Mouse (Mus musculus) stomach, embryonic 16.5 days (tissue): ENCODE data around the gene Camk2b. TPM values are rescaled to one million over a fixed set of nuclear protein-coding genes. Genes with fewer than 3 reads are reported as not detected.

ENCODE experiments used
- ATAC-seq: fragments of 200-750 bp; cut with Nextera tagmentation; 2 replicates; pipeline ENCODE4 v1.8.0; 2017; ENCODE audit warnings: moderate number of reproducible peaks, moderate TSS enrichment; ENCODE audit not compliant: insufficient read depth, low FRiP score
- H3K27ac ChIP-seq: fragments of 300-500 bp; sonication (generic); 2 replicates; pipeline ENCODE4 v1.5.1; 2014; ENCODE audit warnings: low read length
- H3K27me3 ChIP-seq: fragments of 300-500 bp; sonication (generic); 2 replicates; pipeline ENCODE4 v1.6.1; 2014; ENCODE audit warnings: low read length, control low read depth, mixed read lengths; ENCODE audit not compliant: control insufficient read depth, insufficient read depth
- H3K36me3 ChIP-seq: fragments of 300-500 bp; sonication (generic); 2 replicates; pipeline ENCODE4 v1.6.1; 2014; ENCODE audit warnings: low read length; ENCODE audit not compliant: control insufficient read depth, insufficient read depth
- H3K4me1 ChIP-seq: fragments of 300-500 bp; sonication (generic); 2 replicates; pipeline ENCODE4 v1.6.1; 2014; ENCODE audit warnings: low read length, control low read depth, mixed read lengths; ENCODE audit not compliant: control insufficient read depth, insufficient read depth
- H3K4me2 ChIP-seq: fragments of 300-500 bp; sonication (generic); 2 replicates; pipeline ENCODE4 v1.6.1; 2014; ENCODE audit warnings: low read depth, low read length, mixed read lengths
- H3K4me3 ChIP-seq: fragments of 300-500 bp; sonication (generic); replicated peaks from 2 replicates; pipeline ENCODE4 v1.5.1; 2014; ENCODE audit warnings: mild to moderate bottlenecking, low read length
- H3K9ac ChIP-seq: fragments of 300-500 bp; sonication (generic); 2 replicates; pipeline ENCODE4 v1.6.1; 2014; ENCODE audit warnings: low read length
- H3K9me3 ChIP-seq: fragments of 300-500 bp; sonication (generic); replicated peaks from 2 replicates; pipeline ENCODE4 v1.6.1; 2016; ENCODE audit warnings: low read length, control low read depth; ENCODE audit not compliant: control insufficient read depth
- WGBS: fragments of 180-500 bp; shearing (Covaris S2); extraction: QIAGEN DNeasy Blood & Tissue Kit; methylation state at CpG from one replicate; pipeline ENCODE4 v1.1.7; 2014; 5-methylcytosine and 5-hydroxymethylcytosine counted together
- polyA plus RNA-seq: library from polyadenylated mRNA; unstranded; fragments of >200 nt; fragmentation: Nextera tagmentation; extraction: Ambion mirVana; gene quantifications from 2 replicates; pipeline ENCODE4 v1.2.1, GENCODE M21; 2015

Camk2b gene
- polyA plus RNA-seq, 1 experiment from 2014 or later: 6.0 TPM

DNA sequence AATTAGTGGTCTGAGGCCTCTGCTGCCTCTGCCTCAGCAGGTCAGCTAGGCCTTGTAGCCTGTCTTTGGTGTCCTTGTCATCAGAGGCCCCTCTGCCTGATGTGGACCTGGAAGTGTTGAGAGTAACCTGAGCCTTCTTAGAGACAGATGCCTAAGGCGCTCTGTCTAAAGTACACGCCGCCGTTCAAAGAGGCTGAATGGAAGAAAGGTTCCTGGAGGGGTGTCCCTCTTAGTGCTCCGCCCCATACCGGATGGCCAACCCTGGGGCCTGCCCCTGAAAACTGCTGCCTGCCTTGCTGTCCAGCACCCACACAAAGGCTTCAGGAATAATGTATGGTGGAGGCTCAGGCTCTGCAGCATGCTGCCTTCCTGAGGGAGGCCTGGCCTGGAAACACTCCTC lies 97.9 kb downstream of the Camk2b start:
- Histone ChIP-seq H3K36me3 (peaks cover 16% of the 10 kb centered on the region), H3K4me1 (peaks cover 5% of the 10 kb centered on the region), H3K4me3 (no peak overlapping the region), H3K27ac (no peak overlapping the region), H3K27me3 (no peaks in the 10 kb centered on the region), H3K9ac (no peak overlapping the region), H3K9me3 (no peaks in the 10 kb centered on the region), H3K4me2 (no peak overlapping the region)
- ATAC-seq: no peak
- WGBS: 67% methylated on average over 6 of the region's 6 CpGs

DNA sequence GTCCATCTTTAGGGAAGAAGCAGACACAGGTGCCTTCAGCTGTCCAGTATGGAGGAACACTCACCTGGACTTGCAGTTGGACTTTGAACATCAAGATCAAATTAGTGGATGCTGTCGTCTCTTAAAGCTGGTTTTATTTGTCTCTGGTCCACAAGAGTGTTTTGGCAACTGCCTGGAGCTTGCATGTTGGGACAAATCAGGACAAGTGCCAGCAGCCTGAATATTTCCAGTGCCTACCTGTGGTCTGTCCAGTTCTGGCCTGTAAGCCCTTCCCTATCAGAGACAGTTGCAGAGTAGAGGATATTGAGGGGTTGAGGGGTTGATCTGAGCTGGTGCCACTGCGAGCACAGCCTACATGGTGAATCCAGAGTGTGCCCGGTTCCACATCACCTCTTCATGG lies 99.4 kb downstream of the Camk2b start:
- Histone ChIP-seq H3K9ac (no peak overlapping the region), H3K4me1 (no peaks in the 10 kb centered on the region), H3K36me3 (peaks cover 25% of the 10 kb centered on the region), H3K4me3 (no peak overlapping the region), H3K27ac (no peak overlapping the region), H3K4me2 (no peak overlapping the region), H3K27me3 (no peaks in the 10 kb centered on the region), H3K9me3 (no peaks in the 10 kb centered on the region)
- ATAC-seq: no peak
- 80% methylated on average over 3 of the region's 3 CpGs for WGBS

GRCm38 (mm10) chr11:5965865-5966264 lies 100.3 kb downstream of the Camk2b start:
- H3K36me3 ChIP-seq: peaks cover 25% of the 10 kb centered on the region
- H3K4me1 ChIP-seq: no peaks in the 10 kb centered on the region
- H3K9ac ChIP-seq: no peak overlapping the region
- WGBS: 86% methylated on average over 11 of the region's 11 CpGs
- ATAC-seq: no peak
- H3K4me3 ChIP-seq: no peak overlapping the region
- no peaks in the 10 kb centered on the region for H3K27me3 ChIP-seq
- H3K27ac ChIP-seq: no peak overlapping the region
- H3K4me2 ChIP-seq: no peak overlapping the region
- no peaks in the 10 kb centered on the region for H3K9me3 ChIP-seq

DNA sequence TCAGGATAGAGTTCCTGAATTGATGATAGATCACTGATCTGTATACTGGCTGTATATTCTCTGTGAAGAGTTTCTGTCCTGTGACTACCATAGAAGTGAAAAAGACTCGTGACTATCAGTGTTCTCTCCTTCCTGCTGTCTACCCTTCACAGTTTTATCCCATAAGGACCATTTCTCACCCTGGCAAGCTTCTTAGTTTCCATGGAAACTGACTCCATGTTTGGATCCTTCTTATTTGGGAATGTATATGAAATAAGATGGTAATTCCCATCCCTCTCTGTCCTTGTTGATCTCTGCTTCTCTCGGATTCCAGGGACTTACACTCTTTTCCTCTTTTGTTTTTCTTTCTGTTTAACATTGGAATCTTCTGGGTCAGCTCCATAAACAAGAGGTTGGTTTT lies 106.1 kb downstream of the Camk2b start:
- Histone ChIP-seq H3K9me3 (no peaks in the 10 kb centered on the region), H3K4me2 (no peak overlapping the region), H3K4me1 (peaks cover 10% of the 10 kb centered on the region), H3K9ac (no peak overlapping the region), H3K4me3 (no peak overlapping the region), H3K27me3 (no peaks in the 10 kb centered on the region), H3K27ac (no peak overlapping the region), H3K36me3 (peaks cover 25% of the 10 kb centered on the region)
- ATAC-seq: no peak
- 75% methylated on average over 2 of the region's 2 CpGs for WGBS

- under 1% methylated on average over 71 of the region's 71 CpGs for WGBS
- H3K9me3 ChIP-seq: no peaks in the 10 kb centered on the region
- ATAC-seq: peak; percentile 96
Observed at GRCm38 (mm10) chr11:5955546-5956276, 110.5 kb downstream of the Camk2b start, which contains the start of gene Ykt6. Gene Ykt6, plus strand, starts transcription at chr11:5955693.

GRCm38 (mm10) chr11:5954965-5955504 lies 111.1 kb downstream of the Camk2b start:
- Histone ChIP-seq H3K36me3 (peaks cover 1% of the 10 kb centered on the region; the same call in 1 of the 2 replicates), H3K4me1 (peaks cover 15% of the 10 kb centered on the region), H3K9me3 (no peaks in the 10 kb centered on the region), H3K27ac (peak overlapping the region; percentile 97), H3K4me2 (peak overlapping the region; percentile 87), H3K27me3 (no peaks in the 10 kb centered on the region), H3K4me3 (peak overlapping the region; percentile 70), H3K9ac (peak overlapping the region; percentile 84)
- WGBS: 3% methylated on average over 7 of the region's 7 CpGs
- peak; percentile 53 for ATAC-seq

More at GRCm38 (mm10) chr11:5955546-5956276, 110.5 kb downstream of the Camk2b start, which contains the start of gene Ykt6:
- Histone ChIP-seq H3K27ac (peak within 1 kb of the TSS; percentile 97), H3K4me1 (peaks cover 15% of the 10 kb centered on the region), H3K4me2 (peak within 1 kb of the TSS; percentile 87), H3K36me3 (peaks cover 8% of the 10 kb centered on the region; the same call in 1 of the 2 replicates), H3K4me3 (peak within 1 kb of the TSS; percentile 70), H3K27me3 (no peaks in the 10 kb centered on the region), H3K9ac (peak within 1 kb of the TSS; percentile 84)

GRCm38 (mm10) chr11:5954435-5954834 lies 111.7 kb downstream of the Camk2b start:
- Histone ChIP-seq H3K9me3 (no peaks in the 10 kb centered on the region), H3K27ac (no peak overlapping the region; the same call in 1 of the 2 replicates), H3K27me3 (no peaks in the 10 kb centered on the region), H3K36me3 (no peaks in the 10 kb centered on the region), H3K9ac (no peak overlapping the region), H3K4me2 (peak overlapping the region; percentile 87; the same call in 1 of the 2 replicates), H3K4me1 (peaks cover 17% of the 10 kb centered on the region), H3K4me3 (no peak overlapping the region)
- 63% methylated on average over 5 of the region's 5 CpGs for WGBS
- no peak for ATAC-seq

DNA sequence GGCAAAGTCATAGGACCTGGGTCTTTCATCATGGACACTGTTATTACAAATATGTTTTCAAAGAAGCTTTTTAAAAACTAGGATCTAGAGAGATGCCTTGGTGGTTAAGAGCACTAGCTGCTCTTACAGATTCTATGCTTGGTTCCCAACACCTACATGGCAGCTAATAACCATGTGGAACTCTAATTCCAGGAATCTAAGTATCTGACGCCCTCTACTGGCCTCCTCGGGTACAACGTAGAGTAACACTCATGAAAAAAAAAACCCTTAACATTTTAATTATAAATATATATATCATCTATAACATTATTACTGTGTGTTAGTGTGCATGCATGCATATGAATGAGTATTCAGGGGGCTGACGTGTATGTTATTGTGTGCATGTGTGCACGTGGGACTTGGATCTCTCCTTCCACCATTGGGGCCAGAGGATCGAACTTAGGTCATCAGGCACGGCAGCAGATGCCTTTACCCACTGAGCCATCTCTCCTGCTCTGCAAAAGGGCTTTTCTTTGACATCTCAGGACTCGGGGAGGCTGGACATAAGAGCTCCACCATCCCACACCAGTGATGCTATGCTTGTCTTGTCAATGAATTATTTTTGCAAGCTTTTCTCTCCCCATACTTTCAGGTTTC lies 112.9 kb downstream of the Camk2b start:
- Histone ChIP-seq H3K27me3 (no peaks in the 10 kb centered on the region), H3K9ac (no peak overlapping the region), H3K27ac (no peak overlapping the region), H3K4me1 (peaks cover 25% of the 10 kb centered on the region), H3K9me3 (no peaks in the 10 kb centered on the region), H3K36me3 (no peaks in the 10 kb centered on the region), H3K4me3 (no peak overlapping the region), H3K4me2 (no peak overlapping the region)
- 32% methylated on average over 8 of the region's 8 CpGs for WGBS
- ATAC-seq: no peak

GRCm38 (mm10) chr11:5952501-5952900 lies 113.7 kb downstream of the Camk2b start:
- WGBS: 46% methylated on average over 5 of the region's 5 CpGs
- no peak overlapping the region for H3K27ac ChIP-seq
- peaks cover 25% of the 10 kb centered on the region for H3K4me1 ChIP-seq

More at GRCm38 (mm10) chr11:5952501-5952900, 113.7 kb downstream of the Camk2b start:
- H3K36me3 ChIP-seq: no peaks in the 10 kb centered on the region
- H3K9me3 ChIP-seq: no peaks in the 10 kb centered on the region
- H3K4me3 ChIP-seq: no peak overlapping the region
- H3K9ac ChIP-seq: no peak overlapping the region
- no peaks in the 10 kb centered on the region for H3K27me3 ChIP-seq
- ATAC-seq: no peak
- H3K4me2 ChIP-seq: no peak overlapping the region
